Mouse (Mus musculus): Measurements from ENCODE around the gene Ptpn14.

Gene Ptpn14

GRCm38 (mm10) chr1:189717546-189717945 is 10.5 kb upstream of the Ptpn14 start:
- no peak for DNase-seq (ENCODE audit: low read depth, low spot score)

GRCm38 (mm10) chr1:189718600-189718999 is 9.5 kb upstream of the Ptpn14 start:
- no peak for DNase-seq (ENCODE audit: low read depth, low spot score)

GRCm38 (mm10) chr1:189726121-189726520 is 1.9 kb upstream of the Ptpn14 start:
- no peak for DNase-seq (ENCODE audit: low read depth, low spot score)

- DNase-seq (ENCODE audit: low read depth, low spot score) = no peak
These were observed 653 bp upstream of the Ptpn14 start for GRCm38 (mm10) chr1:189727346-189727883.

GRCm38 (mm10) chr1:189728784-189729115 is 682 bp downstream of the Ptpn14 start:
- no peak for DNase-seq (ENCODE audit: low read depth, low spot score)

GRCm38 (mm10) chr1:189729141-189729815 is 1.2 kb downstream of the Ptpn14 start:
- no peak for DNase-seq (ENCODE audit: low read depth, low spot score)

GRCm38 (mm10) chr1:189731697-189732096 is 3.6 kb downstream of the Ptpn14 start:
- DNase-seq (ENCODE audit: low read depth, low spot score) = no peak

- DNase-seq (ENCODE audit: low read depth, low spot score) = no peak
These were observed 4.1 kb downstream of the Ptpn14 start for GRCm38 (mm10) chr1:189732156-189732555.

GRCm38 (mm10) chr1:189740075-189740474 is 12.0 kb downstream of the Ptpn14 start:
- DNase-seq (ENCODE audit: low read depth, low spot score) = no peak

- DNase-seq (ENCODE audit: low read depth, low spot score) = no peak
These were observed 14.0 kb downstream of the Ptpn14 start for GRCm38 (mm10) chr1:189742041-189742440.

GRCm38 (mm10) chr1:189743136-189743535 is 15.1 kb downstream of the Ptpn14 start:
- DNase-seq (ENCODE audit: low read depth, low spot score) = no peak

GRCm38 (mm10) chr1:189744914-189745710 is 17.0 kb downstream of the Ptpn14 start:
- no peak for DNase-seq (ENCODE audit: low read depth, low spot score)

GRCm38 (mm10) chr1:189746520-189746919 is 18.5 kb downstream of the Ptpn14 start:
- no peak for DNase-seq (ENCODE audit: low read depth, low spot score)

GRCm38 (mm10) chr1:189749789-189750188 is 21.7 kb downstream of the Ptpn14 start:
- no peak for DNase-seq (ENCODE audit: low read depth, low spot score)

- DNase-seq (ENCODE audit: low read depth, low spot score) = no peak
These were observed 22.2 kb downstream of the Ptpn14 start for GRCm38 (mm10) chr1:189750233-189750632.

- no peak for DNase-seq (ENCODE audit: low read depth, low spot score)
These were observed 24.2 kb downstream of the Ptpn14 start for GRCm38 (mm10) chr1:189752245-189752644.

GRCm38 (mm10) chr1:189755072-189755471 is 27.0 kb downstream of the Ptpn14 start:
- DNase-seq (ENCODE audit: low read depth, low spot score) = no peak

- no peak for DNase-seq (ENCODE audit: low read depth, low spot score)
These were observed 28.4 kb downstream of the Ptpn14 start for GRCm38 (mm10) chr1:189756306-189757053.

GRCm38 (mm10) chr1:189757054-189757408 is 29.0 kb downstream of the Ptpn14 start:
- no peak for DNase-seq (ENCODE audit: low read depth, low spot score)

- no peak for DNase-seq (ENCODE audit: low read depth, low spot score)
These were observed 33.5 kb downstream of the Ptpn14 start for GRCm38 (mm10) chr1:189761581-189762021.

- DNase-seq (ENCODE audit: low read depth, low spot score) = no peak
These were observed 36.2 kb downstream of the Ptpn14 start for GRCm38 (mm10) chr1:189764258-189764657.

- no peak for DNase-seq (ENCODE audit: low read depth, low spot score)
These were observed 39.1 kb downstream of the Ptpn14 start for GRCm38 (mm10) chr1:189767164-189767563.

All from retina, adult 2 months (tissue).